9 mouse cellular contexts compared by ENCODE assay signal in the genomic region with DNA sequence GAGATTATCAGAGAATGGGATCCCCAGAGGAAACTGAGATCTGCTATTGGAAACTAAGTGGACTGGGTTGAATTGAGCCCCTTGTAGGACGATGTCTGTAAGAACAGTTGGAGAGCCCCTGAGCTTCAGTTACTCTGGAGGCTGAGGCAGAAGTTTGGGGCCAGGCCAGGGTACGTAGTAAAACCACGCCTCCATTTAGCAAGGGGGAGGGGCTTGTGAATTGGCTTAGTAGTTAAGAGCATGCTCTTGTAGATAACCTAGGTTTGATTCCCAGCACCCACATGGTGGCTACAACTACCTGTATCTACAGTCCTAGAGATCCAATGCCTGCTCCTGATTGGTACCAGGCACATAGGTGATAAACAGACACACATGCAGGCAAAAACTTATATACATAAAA.
"Had no signal": no experiment of that assay in that cellular context is flagged by ENCODE, and none has a peak within 500 bp of the region (broad histone marks: within the 10 kb centered on the region; RNA-seq: fewer than 3 reads in every experiment).

No protein-coding gene starts in this region.

- H3K9ac ChIP-seq: kidney, embryonic 15.5 days; limb, embryonic 15.5 days; liver, embryonic 12.5 days; midbrain, embryonic 13.5 days had no signal

- H3K9me3 ChIP-seq: kidney, embryonic 15.5 days; limb, embryonic 15.5 days; liver, embryonic 12.5 days; midbrain, embryonic 13.5 days had no signal

- ATAC-seq: liver, embryonic 12.5 days had no signal

- H3K4me1 ChIP-seq: limb, embryonic 15.5 days; liver, embryonic 12.5 days had no signal

- DNase-seq: kidney, postnatal 14 days; right cerebral cortex, adult 18-20 months; right cerebral cortex, postnatal 25 days; thymus, adult 18-20 months; thymus, postnatal 25 days had no signal

- H3K27me3 ChIP-seq: kidney, embryonic 15.5 days; limb, embryonic 15.5 days; liver, embryonic 12.5 days; midbrain, embryonic 13.5 days had no signal

- H3K4me2 ChIP-seq: kidney, embryonic 15.5 days; limb, embryonic 15.5 days; liver, embryonic 12.5 days; midbrain, embryonic 13.5 days had no signal

- H3K27ac ChIP-seq: kidney, embryonic 15.5 days; limb, embryonic 15.5 days; liver, embryonic 12.5 days; midbrain, embryonic 13.5 days had no signal

- H3K4me3 ChIP-seq: kidney, embryonic 15.5 days; limb, embryonic 15.5 days; liver, embryonic 12.5 days; midbrain, embryonic 13.5 days had no signal

- H3K36me3 ChIP-seq: kidney, embryonic 15.5 days; limb, embryonic 15.5 days; liver, embryonic 12.5 days; midbrain, embryonic 13.5 days had no signal
